Mouse (Mus musculus) small intestine, adult 2 months (tissue): ENCODE data around the gene Olfr1134.
"Not testable (repeated sequence)": the region's sequence is repeated elsewhere in the genome, so short reads cannot be mapped to it uniquely, and the experiment has no call there.

Experiments used
- CTCF ChIP-seq: fragments of 200-500 bp; IDR thresholded peaks from 2 replicates; pipeline ENCODE4 v1.5.1; 2012; ENCODE audit warnings: low read depth, mild to moderate bottlenecking, control low read depth, inconsistent platforms, low read length, moderate library complexity, mixed read lengths; ENCODE audit not compliant: insufficient replicate concordance, insufficient read length; ENCODE audit errors: extremely low read depth
- POLR2A ChIP-seq: fragments of 200-500 bp; IDR thresholded peaks from 2 replicates; pipeline ENCODE4 v1.6.1; 2012; ENCODE audit warnings: low read depth, mild to moderate bottlenecking, control low read depth, inconsistent platforms, low read length, moderate library complexity

- not testable (repeated sequence) for TF ChIP-seq POLR2A, CTCF
Observed at GRCm38 (mm10) chr2:87605912-87606311, 52.3 kb downstream of the Olfr1134 start, which contains the start of gene Olfr1130.
